10 mouse cellular contexts compared by ENCODE assay signal in the genomic region with DNA sequence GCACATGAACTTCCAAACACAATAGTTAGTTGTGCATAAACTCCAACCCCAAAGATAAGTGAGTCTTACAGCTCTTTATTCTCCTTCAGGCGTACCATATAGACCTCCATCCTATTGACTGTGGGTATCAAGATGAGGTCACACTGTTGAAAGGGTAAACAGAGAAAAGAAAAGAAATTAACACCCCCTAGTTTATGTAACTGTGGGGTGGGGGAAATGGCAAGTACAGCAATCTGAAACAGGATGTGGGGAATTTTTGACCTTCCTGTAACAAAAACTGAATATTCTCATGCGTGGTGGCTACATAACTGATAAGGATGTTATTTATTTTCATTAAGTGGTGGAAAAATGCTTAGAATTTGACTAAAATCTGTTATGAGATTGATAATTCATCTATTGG. TPM values are rescaled to one million over a fixed set of nuclear protein-coding genes. Genes with fewer than 3 reads are reported as not detected.
A peak's percentile ranks its signal among the peaks of the same experiment; 100 is the strongest.
DNase-seq lines count a peak whose midpoint lies in the region; ATAC-seq and TF ChIP-seq lines count a peak whose summit lies in the region.
"Had no signal": no experiment of that assay in that cellular context is flagged by ENCODE, and none has a peak within 500 bp of the region (broad histone marks: within the 10 kb centered on the region; RNA-seq: fewer than 3 reads in every experiment).

No protein-coding gene starts in this region.

- DNase-seq in heart, adult 2 months: no peak
- DNase-seq in heart, postnatal 36 days: no peak
- DNase-seq in lung, postnatal 25 days (ENCODE audit: low spot score): no peak
- DNase-seq in liver, embryonic 13.5 days: no peak
- DNase-seq in ovary, postnatal 36 days (ENCODE audit: low spot score): no peak
- DNase-seq in retina, embryonic 14.5 days (ENCODE audit: low spot score): no peak
- DNase-seq: adrenal gland, adult 2 months; kidney, adult 11 months had no signal

- H3K4me1 ChIP-seq in heart, adult 2 months (ENCODE audit: control insufficient read depth, insufficient read depth, low read length): peaks cover 11% of the 10 kb centered on the region
- H3K4me1 ChIP-seq in lung, embryonic 16.5 days (replicated peaks; ENCODE audit: control insufficient read depth, insufficient read depth, low read length): peaks cover 10% of the 10 kb centered on the region
- H3K4me1 ChIP-seq in liver, embryonic 13.5 days (replicated peaks): peaks cover 48% of the 10 kb centered on the region
- peaks cover 7% of the 10 kb centered on the region for H3K4me1 ChIP-seq in stomach, embryonic 16.5 days (ENCODE audit: control insufficient read depth, insufficient read depth, low read length)

- no peak for TF ChIP-seq EP300 in heart, adult 2 months (IDR thresholded peaks at IDR 0.05; ENCODE audit: insufficient read depth, low read depth, low read length)

- intact Hi-C loops in heart, adult 2 months (cut with DNase I): loop anchor here (5.0 kb wide), 1 partner anchor 33 kb away; no protein-coding TSS in a partner anchor
- intact Hi-C loops in heart, postnatal 36 days (cut with DNase I): no loop called here

- no peaks in the 10 kb centered on the region for H3K27me3 ChIP-seq in heart, adult 2 months (ENCODE audit: control insufficient read depth, insufficient read depth, low read length)
- no peaks in the 10 kb centered on the region for H3K27me3 ChIP-seq in lung, embryonic 16.5 days (ENCODE audit: control insufficient read depth, insufficient read depth, low read depth, low read length)
- no peaks in the 10 kb centered on the region for H3K27me3 ChIP-seq in liver, embryonic 13.5 days
- H3K27me3 ChIP-seq in stomach, embryonic 16.5 days (ENCODE audit: control insufficient read depth, insufficient read depth, low read length): no peaks in the 10 kb centered on the region

- no peak for TF ChIP-seq POLR2A in heart, adult 2 months (IDR thresholded peaks at IDR 0.05; ENCODE audit: insufficient read depth, low read depth, low read length)

- 52% methylated on average over 2 of the region's 2 CpGs for WGBS in heart, adult 2 months
- 57% methylated on average over 2 of the region's 2 CpGs for WGBS in lung, embryonic 16.5 days
- WGBS in liver, embryonic 13.5 days (ENCODE audit: insufficient replicate concordance): 38% methylated on average over 2 of the region's 2 CpGs
- WGBS in stomach, embryonic 16.5 days: 68% methylated on average over 2 of the region's 2 CpGs

- H3K4me2 ChIP-seq in lung, embryonic 16.5 days (ENCODE audit: low read depth, low read length): peak overlapping the region; percentile 91
- peak overlapping the region; percentile 81 for H3K4me2 ChIP-seq in liver, embryonic 13.5 days
- H3K4me2 ChIP-seq in stomach, embryonic 16.5 days (ENCODE audit: low read depth, low read length): peak overlapping the region; percentile 92

- peaks cover 11% of the 10 kb centered on the region for H3K36me3 ChIP-seq in heart, adult 2 months (ENCODE audit: control insufficient read depth, insufficient read depth, low read length)
- no peaks in the 10 kb centered on the region for H3K36me3 ChIP-seq in lung, embryonic 16.5 days (ENCODE audit: control insufficient read depth, insufficient read depth, low read length)
- no peaks in the 10 kb centered on the region for H3K36me3 ChIP-seq in liver, embryonic 13.5 days
- no peaks in the 10 kb centered on the region for H3K36me3 ChIP-seq in stomach, embryonic 16.5 days (ENCODE audit: control insufficient read depth, insufficient read depth, low read length)

- no peak for ATAC-seq in lung, embryonic 16.5 days (ENCODE audit: low read depth)
- no peak for ATAC-seq in liver, embryonic 13.5 days (ENCODE audit: low read depth)
- no peak for ATAC-seq in stomach, embryonic 16.5 days (ENCODE audit: insufficient read depth, low FRiP score)

- no peak overlapping the region; the same call in 1 of the 2 replicates for H3K9ac ChIP-seq in heart, adult 2 months (ENCODE audit: low read depth, low read length)
- no peak overlapping the region for H3K9ac ChIP-seq in lung, embryonic 16.5 days (ENCODE audit: low read length)
- peak overlapping the region; percentile 74 for H3K9ac ChIP-seq in liver, embryonic 13.5 days
- no peak overlapping the region for H3K9ac ChIP-seq in stomach, embryonic 16.5 days (ENCODE audit: low read length)

- H3K9me3 ChIP-seq in lung, embryonic 16.5 days (ENCODE audit: control insufficient read depth, low read length): no peaks in the 10 kb centered on the region
- H3K9me3 ChIP-seq in liver, embryonic 13.5 days (replicated peaks): no peaks in the 10 kb centered on the region
- H3K9me3 ChIP-seq in stomach, embryonic 16.5 days (replicated peaks; ENCODE audit: control insufficient read depth, low read length): no peaks in the 10 kb centered on the region

- peak overlapping the region; percentile 88 for H3K27ac ChIP-seq in heart, adult 2 months
- no peak overlapping the region for H3K27ac ChIP-seq in lung, embryonic 16.5 days (ENCODE audit: low read length)
- no peak overlapping the region for H3K27ac ChIP-seq in liver, embryonic 13.5 days
- H3K27ac ChIP-seq in stomach, embryonic 16.5 days (ENCODE audit: low read length): no peak overlapping the region

- TF ChIP-seq CTCF in heart, adult 2 months (IDR thresholded peaks at IDR 0.05): no peak

- no peaks in the 10 kb centered on the region; the same call in 1 of the 2 replicates for H3K79me2 ChIP-seq in heart, adult 2 months (replicated peaks; ENCODE audit: control insufficient read depth, insufficient read depth, low read length)

- peak overlapping the region; percentile 87 for H3K4me3 ChIP-seq in heart, adult 2 months
- peak overlapping the region; percentile 74; the same call in 1 of the 2 replicates for H3K4me3 ChIP-seq in lung, embryonic 16.5 days (ENCODE audit: low read length)
- peak overlapping the region; percentile 71 for H3K4me3 ChIP-seq in liver, embryonic 13.5 days (replicated peaks)
- peak overlapping the region; percentile 72 for H3K4me3 ChIP-seq in stomach, embryonic 16.5 days (replicated peaks; ENCODE audit: low read length)

RNA-seq across cellular contexts. Expression of a gene that starts 36.5 kb away (rescaled TPM):
- 10 to 100 TPM; 40.4 to 43.7 TPM for total RNA-seq in heart, adult 2 months (2021)
- polyA plus RNA-seq in heart, adult 2 months (2012; rRNA removed): 5.6 and 16.3 TPM in 2 replicates
- total RNA-seq in heart, postnatal 36 days (2021): 10 to 100 TPM; 45.6 to 46.7 TPM
- 127 and 132 TPM in 2 replicates for polyA plus RNA-seq in lung, embryonic 16.5 days (2015; fragmentation: Nextera tagmentation; extraction: Ambion mirVana)
- polyA plus RNA-seq in liver, embryonic 13.5 days (2015; fragmentation: Nextera tagmentation; extraction: Ambion mirVana): 78.7 and 98.3 TPM in 2 replicates
- 133 and 136 TPM in 2 replicates for polyA plus RNA-seq in stomach, embryonic 16.5 days (2015; fragmentation: Nextera tagmentation; extraction: Ambion mirVana)
